Mouse (Mus musculus) frontal cortex, postnatal 25 days (tissue): ENCODE data around the gene Rpgrip1l.

Experiments used
- DNase-seq, 2 experiments: peaks; one replicate each; pipeline ENCODE4 v3.0.0; 2022; ENCODE audit warnings: low spot score in 2 of 2

The Rpgrip1l gene

DNA sequence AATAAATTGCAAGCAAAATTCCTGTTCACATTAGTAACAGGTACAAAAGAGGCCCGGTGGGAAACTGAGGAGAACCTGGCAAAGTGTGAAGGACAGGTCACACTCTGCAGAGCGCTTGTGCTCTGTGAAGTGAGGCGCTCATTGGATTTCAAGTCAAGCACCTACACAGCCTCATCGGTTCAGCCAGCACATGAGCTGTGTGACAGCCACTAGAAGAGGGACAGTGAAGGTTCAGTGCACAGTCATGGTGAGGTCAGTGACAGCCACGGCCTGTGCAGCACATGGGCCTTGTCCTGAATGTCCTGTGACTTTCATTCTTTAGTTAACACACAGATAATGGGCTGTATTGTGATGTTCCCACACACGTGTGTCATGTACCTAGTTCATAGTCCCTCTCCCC lies 107.2 kb downstream of the Rpgrip1l start:
- DNase-seq: no peak

DNA sequence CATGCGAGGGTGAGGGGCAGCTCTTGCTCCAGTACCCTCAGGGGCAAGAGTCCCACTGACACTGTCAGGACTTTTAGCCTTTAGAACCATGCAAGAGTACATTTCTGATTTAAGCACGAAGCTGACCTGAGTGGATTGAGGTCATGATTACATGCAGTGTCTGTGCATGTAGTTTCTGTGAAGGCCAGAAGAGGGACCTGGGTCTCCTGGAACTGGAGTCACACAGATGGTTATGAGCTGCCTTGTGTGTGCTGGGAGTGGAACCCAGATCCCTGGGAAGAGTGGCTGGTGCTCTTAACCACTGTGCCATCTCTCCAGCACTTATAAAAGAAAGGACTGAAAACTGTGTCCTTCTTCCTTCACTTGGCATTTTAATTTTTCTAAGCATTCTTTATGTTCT lies 111.9 kb downstream of the Rpgrip1l start:
- no peak for DNase-seq

DNA sequence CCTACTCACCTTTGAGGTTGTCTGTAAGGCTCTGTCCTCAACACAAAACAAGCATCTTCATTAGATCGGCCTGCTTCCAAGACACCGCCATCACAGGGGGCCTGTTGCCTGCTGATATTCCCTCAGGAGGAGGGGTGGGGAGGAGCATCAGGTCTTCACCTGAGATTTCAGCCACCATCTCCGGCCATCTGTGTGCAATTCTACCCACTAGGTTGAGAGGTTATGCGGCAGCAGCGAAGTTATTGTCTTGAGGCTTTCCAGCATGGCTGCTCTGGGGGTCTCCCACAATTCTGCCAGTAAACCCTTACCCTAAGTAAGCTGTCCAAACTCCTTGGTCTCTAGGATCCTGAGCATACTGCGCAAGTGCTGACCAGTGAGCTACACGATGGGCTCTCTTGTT lies 113.2 kb downstream of the Rpgrip1l start, which contains the start of gene Aktip:
TSS of gene Aktip (minus strand) at position 101 of the 400 bp plus-strand sequence.
- no peak for DNase-seq

DNA sequence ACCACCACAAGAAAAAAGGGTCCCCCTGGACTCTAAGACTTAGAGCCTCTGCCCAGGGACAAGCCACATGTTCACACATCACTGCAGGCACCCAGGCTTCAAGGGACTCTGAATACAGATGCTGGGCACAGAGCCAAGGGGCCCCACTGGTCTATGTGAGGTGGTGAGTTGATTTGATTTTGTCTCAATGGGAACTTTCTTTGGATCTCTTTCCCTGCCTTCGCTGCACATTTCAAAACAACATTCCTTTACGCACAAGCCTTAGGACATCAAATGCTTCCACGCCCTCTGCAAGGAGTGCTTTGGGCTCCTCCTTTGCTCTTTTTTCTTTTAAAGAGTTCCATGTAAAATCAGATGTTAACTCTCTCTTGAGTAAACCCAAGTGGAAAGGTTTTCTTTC lies 115.0 kb downstream of the Rpgrip1l start:
- no peak for DNase-seq

DNA sequence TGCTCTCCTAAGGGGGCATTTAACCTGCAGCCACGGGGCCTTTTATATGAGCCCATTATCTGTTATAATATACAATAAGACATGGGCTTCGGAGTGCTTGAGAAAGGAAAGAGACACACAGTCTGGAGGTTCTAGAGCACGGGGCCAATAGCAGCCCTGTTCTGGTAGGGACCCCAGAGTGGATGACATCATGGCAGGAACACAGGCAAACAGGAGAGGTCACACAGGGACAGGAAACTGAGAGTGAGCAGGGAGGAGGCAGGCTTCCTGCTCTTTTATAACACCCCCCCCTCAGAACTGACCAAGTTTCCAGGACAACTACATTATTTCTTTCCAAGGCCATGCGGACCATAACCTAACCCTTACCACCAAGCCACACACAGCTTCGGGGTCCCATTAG lies 115.8 kb downstream of the Rpgrip1l start:
- no peak for DNase-seq

DNA sequence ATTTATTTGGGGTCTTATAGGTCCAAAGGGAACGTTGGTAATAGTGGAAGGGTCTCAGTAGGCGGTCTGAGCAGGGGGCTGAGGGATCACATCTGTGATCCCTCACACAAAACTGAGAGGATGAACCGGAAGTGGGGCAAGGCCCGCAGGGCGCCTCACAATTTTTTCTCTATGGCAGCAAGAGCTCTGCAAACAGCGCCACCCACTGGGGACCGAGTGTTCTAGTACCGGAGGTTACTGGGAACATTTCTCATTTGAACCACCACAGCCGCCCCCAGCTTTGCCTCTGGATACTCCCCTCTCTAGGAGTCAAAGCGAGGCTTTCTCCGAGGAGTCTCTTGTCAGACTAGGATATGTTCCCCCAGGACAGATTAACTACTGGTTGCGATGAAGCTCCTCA lies 116.4 kb downstream of the Rpgrip1l start:
- no peak for DNase-seq

DNA sequence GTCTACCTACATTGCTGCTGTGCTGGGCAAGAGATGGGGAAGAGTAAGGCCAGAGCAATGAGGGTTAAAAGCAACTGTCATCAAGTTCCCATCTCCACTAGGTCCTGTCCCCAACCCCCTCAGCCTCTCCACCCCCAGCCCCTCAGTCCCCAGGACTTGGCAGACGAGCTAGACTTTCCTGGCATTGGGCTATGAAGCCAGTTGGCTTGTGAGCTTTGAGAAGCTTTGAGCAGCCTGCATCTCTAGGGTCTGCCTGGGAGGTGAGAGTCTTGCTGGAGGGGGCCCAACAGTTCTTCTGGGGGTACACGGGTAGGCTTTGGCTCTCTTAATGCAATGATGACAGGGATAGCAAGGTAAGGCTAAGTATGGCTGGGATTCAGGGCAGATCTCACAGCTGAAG lies 119.0 kb downstream of the Rpgrip1l start:
- DNase-seq: no peak

DNA sequence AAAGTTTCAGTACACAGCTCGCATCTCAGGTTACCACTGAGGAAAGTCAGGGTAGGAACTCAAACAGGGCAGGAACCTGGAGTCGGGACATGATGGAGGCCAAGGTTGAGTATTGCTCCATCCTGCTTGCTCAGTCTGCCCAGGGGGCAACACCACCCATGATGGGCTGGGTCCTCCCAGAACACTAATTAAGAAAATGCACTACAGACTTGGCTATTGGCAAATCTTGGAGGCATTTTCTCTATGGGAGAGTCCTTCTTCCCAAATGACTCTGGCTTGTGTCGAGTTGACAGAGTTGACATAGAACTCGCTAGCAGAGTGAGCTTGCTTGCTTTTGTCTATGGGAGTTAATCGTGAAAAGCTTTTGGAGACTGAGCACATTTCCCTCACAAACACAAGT lies 120.1 kb downstream of the Rpgrip1l start:
- DNase-seq: no peak

DNA sequence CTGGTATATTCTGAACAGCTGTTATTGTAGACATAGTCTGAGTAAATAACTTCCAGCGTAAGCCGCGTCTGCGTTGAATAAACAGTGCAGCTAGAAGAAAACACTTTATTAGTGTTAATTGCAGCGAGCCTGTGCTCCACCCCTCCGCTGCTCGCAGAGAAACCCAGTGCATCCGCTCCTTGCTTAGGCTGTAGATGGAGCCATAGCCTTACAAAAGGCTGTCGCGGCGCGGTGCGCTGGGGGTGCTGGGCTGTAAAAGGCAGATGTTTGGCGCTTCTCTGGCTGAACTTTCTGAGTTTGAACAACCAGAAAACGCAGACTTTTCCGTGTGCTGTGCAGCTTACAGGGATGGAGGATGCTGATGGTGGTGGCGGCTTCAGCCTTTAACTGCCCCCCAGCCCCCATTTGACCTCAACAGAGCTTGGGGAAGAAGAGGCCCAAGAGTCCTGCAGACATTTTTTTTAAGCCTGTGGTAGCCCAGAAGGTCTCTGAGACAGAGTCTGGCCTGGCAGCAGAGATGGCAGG lies 122.2 kb downstream of the Rpgrip1l start:
- DNase-seq: peak; percentile 24 to 53

DNA sequence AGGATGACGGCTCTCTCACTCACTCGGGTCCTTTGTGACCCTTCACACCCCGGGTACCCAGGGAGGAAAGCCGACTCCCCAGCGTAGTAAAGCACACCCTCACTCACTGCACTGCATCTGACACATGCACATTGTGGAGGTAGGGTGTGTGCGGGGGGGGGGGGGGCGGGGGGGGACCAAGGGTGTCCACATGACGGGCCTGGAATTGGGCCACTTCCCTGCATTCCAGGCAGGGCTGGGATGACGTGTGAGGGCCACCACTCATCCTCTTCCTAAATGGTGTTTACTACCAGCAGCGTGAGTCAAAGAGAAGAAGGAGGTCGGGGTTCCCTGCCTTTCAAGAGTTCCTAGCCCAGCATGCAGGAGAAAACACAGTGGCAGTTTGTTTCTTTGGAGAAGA lies 124.9 kb downstream of the Rpgrip1l start:
- no peak for DNase-seq

DNA sequence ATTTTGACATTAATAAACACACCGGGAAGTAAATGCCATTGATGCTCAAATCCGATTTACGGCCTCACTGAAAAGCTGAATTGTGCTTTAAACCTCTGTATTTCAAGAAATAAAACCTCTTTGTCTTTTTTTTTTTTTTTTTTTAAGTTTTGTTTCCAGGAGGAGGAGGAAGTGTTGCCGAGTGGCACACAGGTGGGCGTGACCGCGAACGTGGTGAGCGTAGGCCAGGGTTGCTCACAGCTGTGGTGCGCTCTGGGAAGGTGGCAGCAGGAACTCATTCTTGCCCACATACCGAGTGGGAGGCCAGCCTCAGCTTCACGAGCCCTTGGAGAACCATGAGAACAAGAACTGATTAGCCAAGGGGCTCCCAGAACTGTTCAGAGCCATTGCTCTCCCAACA lies 126.7 kb downstream of the Rpgrip1l start:
- no peak for DNase-seq

DNA sequence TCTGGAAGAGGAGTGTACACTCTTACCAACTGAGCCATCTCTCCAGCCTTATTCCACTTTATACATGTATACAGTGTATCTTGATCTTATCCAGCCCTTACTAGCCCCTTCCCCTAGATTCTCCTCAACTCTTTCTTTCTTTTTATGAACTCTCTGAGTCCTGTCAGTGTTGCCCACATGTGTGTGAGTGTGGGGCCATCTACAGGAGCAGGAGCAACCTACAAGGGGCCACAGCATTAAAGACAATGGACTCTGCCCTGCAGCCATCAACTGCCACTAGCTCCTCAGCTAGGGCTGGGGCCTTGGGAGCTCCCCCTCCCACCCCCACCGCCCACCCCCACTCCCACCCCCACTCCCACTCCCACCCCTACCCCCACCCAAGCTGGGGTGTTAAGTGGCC lies 135.4 kb downstream of the Rpgrip1l start:
- no peak for DNase-seq

DNA sequence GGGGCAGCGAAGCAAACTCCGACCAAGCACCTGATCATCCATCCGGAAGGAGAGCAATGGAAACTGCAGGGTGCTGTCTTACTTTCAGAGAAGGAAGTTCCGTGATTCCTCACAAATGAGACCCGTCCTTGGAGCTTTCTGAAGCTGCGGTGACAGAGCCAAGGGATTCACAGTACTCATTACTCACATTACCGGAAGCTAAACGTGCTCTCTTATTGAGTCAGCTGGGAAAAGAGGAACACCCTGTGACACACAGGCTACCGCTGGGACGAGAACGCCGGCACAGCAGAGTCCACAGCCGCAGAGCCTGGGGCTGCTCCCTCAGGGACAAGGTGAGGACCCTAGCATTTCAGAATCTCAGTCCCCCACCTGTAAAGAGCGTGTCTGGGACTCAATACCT lies 136.9 kb downstream of the Rpgrip1l start:
- no peak for DNase-seq

DNA sequence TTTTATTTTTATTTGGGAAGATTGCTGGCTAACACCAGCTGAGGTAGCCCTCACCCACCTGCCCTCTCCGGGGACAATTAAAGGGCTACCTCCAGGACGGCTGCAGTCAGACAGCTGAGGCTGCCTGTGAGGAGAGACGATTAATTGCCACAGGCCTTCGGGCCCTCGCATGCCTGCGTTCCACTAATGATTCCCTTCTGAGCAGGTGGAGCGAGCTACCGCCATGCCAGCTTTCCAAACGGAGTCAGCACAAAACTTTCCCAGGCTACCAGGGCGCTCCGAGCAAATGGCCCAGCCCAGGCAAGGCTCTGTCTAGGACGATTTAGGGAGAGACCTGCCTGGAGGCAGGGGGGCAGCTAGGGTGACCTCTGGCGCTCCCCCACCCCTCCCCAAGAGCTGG lies 141.5 kb downstream of the Rpgrip1l start:
- DNase-seq: no peak

DNA sequence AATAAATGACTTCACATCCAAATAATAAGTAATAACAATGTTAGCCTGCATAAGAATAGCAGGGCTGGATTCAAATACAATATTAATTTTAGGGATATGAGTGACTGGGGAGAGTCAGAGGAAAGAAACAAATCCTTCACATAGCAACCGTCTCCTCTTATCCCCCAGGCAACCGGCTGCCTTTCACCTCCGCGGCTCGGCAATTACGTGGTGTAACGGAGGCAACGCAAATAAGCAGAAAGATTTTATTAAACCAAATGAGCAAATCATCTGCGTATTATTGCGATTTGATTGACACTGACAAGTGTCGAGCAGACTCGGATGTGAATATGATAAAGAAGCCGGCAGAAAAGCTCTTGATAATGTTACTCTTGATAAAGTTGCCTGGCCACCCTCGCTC lies 142.1 kb downstream of the Rpgrip1l start:
- DNase-seq: no peak

DNA sequence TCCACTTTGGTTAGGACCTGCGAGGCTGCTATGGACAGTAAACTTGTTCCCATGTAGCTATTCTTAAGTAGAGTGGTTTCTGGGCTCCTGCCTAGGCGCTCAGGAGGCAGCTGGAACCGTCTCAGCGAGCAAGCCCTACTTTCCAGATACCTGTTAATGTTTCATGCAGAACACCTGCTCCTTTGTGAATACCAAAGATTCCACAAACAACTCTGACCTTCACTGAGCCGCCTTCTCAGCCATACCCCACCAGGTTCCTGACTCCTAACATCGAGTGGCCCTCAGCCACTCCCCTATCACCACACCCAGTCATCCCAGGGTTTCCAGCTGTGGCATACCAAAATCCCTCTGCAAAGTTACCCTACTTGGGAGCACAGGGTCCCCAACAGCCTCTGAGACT lies 142.9 kb downstream of the Rpgrip1l start:
- no peak for DNase-seq
